8 mouse cellular contexts compared by ENCODE assay signal in the genomic region with DNA sequence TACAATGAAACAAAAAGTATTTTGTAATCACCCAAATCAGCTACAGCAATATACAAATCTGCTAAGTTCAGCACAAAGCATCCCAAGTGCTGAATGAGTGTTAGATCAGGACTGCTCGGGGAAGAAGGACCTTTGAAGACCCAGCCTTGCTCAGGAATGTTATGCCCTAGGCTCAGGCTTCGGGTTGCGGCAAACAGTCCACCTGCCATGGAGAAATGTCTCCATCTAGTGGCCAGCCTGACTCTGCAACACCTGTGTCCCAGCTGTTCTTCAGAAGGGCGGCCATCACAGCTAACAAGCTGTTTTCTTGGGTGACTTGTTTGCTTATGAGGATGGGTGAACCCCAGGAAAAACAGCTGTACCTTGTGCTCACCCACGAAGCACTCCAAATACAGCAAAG.
DNase-seq lines count a peak whose midpoint lies in the region; ATAC-seq and TF ChIP-seq lines count a peak whose summit lies in the region.

No protein-coding gene starts in this region.

- ATAC-seq in embryonic facial prominence, embryonic 15.5 days (ENCODE audit: insufficient number of reproducible peaks, low FRiP score, low TSS enrichment, low read depth), result peak; percentile 76
- 0 out of 2 replicates have a peak, but pooled peaks have one; percentile 39 for ATAC-seq in heart, embryonic 11.5 days (replicated peaks; ENCODE audit: insufficient number of reproducible peaks, low FRiP score, low TSS enrichment)
- ATAC-seq in kidney, embryonic 16.5 days (ENCODE audit: low FRiP score, low TSS enrichment), result peak; percentile 89

- H3K9me3 ChIP-seq in embryonic facial prominence, embryonic 15.5 days (replicated peaks), result no peaks in the 10 kb centered on the region
- H3K9me3 ChIP-seq in heart, embryonic 11.5 days (replicated peaks; ENCODE audit: control insufficient read depth, low read length), result no peaks in the 10 kb centered on the region
- H3K9me3 ChIP-seq in kidney, embryonic 16.5 days (ENCODE audit: low read length), result no peaks in the 10 kb centered on the region

- no peaks in the 10 kb centered on the region for H3K79me2 ChIP-seq in liver, adult 2 months (ENCODE audit: control insufficient read depth, insufficient read depth, low read length)

- peaks cover 15% of the 10 kb centered on the region for H3K4me1 ChIP-seq in embryonic facial prominence, embryonic 15.5 days
- peaks cover 26% of the 10 kb centered on the region for H3K4me1 ChIP-seq in heart, embryonic 11.5 days (ENCODE audit: control insufficient read depth, insufficient read depth, low read length)
- no peaks in the 10 kb centered on the region for H3K4me1 ChIP-seq in kidney, embryonic 16.5 days (ENCODE audit: insufficient read depth, low read length)
- H3K4me1 ChIP-seq in liver, adult 2 months (ENCODE audit: control insufficient read depth, insufficient read depth, low read length), result no peaks in the 10 kb centered on the region

- no peaks in the 10 kb centered on the region for H3K36me3 ChIP-seq in embryonic facial prominence, embryonic 15.5 days
- H3K36me3 ChIP-seq in heart, embryonic 11.5 days (ENCODE audit: control insufficient read depth, insufficient read depth, low read length), result no peaks in the 10 kb centered on the region
- H3K36me3 ChIP-seq in kidney, embryonic 16.5 days (ENCODE audit: insufficient read depth, low read length), result no peaks in the 10 kb centered on the region
- H3K36me3 ChIP-seq in liver, adult 2 months (ENCODE audit: control insufficient read depth, insufficient read depth, low read length), result no peaks in the 10 kb centered on the region
- no peaks in the 10 kb centered on the region for H3K36me3 ChIP-seq in splenic B cell, adult 2 months (ENCODE audit: control insufficient read depth, insufficient read depth, low read length, poor library complexity, severe bottlenecking)

- no peak overlapping the region for H3K4me2 ChIP-seq in embryonic facial prominence, embryonic 15.5 days (replicated peaks)
- H3K4me2 ChIP-seq in heart, embryonic 11.5 days, result no peak overlapping the region
- no peak overlapping the region for H3K4me2 ChIP-seq in kidney, embryonic 16.5 days (replicated peaks; ENCODE audit: low read depth, low read length)

- H3K27me3 ChIP-seq in embryonic facial prominence, embryonic 15.5 days, result no peaks in the 10 kb centered on the region
- H3K27me3 ChIP-seq in heart, embryonic 11.5 days (ENCODE audit: control insufficient read depth, insufficient read depth, low read length), result no peaks in the 10 kb centered on the region
- H3K27me3 ChIP-seq in kidney, embryonic 16.5 days (ENCODE audit: insufficient read depth, low read length), result no peaks in the 10 kb centered on the region
- H3K27me3 ChIP-seq in liver, adult 2 months (ENCODE audit: control insufficient read depth, insufficient read depth, low read length), result no peaks in the 10 kb centered on the region
- no peaks in the 10 kb centered on the region for H3K27me3 ChIP-seq in splenic B cell, adult 2 months (ENCODE audit: control insufficient read depth, insufficient read depth, low read length, poor library complexity, severe bottlenecking)

- no peak overlapping the region for H3K27ac ChIP-seq in embryonic facial prominence, embryonic 15.5 days (replicated peaks)
- H3K27ac ChIP-seq in heart, embryonic 11.5 days (ENCODE audit: low read depth, low read length), result no peak overlapping the region
- H3K27ac ChIP-seq in kidney, embryonic 16.5 days (ENCODE audit: low read length), result no peak overlapping the region
- no peak overlapping the region for H3K27ac ChIP-seq in liver, adult 2 months (replicated peaks; ENCODE audit: insufficient read depth, low read depth, low read length)

- WGBS in embryonic facial prominence, embryonic 15.5 days, result 2% methylated on average over 5 of the region's 5 CpGs
- WGBS in heart, embryonic 11.5 days (ENCODE audit: insufficient replicate concordance), result 4% methylated on average over 5 of the region's 5 CpGs
- WGBS in kidney, embryonic 16.5 days, result 1% methylated on average over 5 of the region's 5 CpGs
- WGBS in liver, adult 2 months, result 2% methylated on average over 5 of the region's 5 CpGs

- TF ChIP-seq CTCF in liver, adult 2 months (IDR thresholded peaks at IDR 0.05; ENCODE audit: low read depth, low read length), result peak; percentile 99

- H3K4me3 ChIP-seq in embryonic facial prominence, embryonic 15.5 days (replicated peaks), result no peak overlapping the region
- H3K4me3 ChIP-seq in heart, embryonic 11.5 days (ENCODE audit: low read depth, low read length), result no peak overlapping the region
- no peak overlapping the region for H3K4me3 ChIP-seq in kidney, embryonic 16.5 days (ENCODE audit: low read length)
- H3K4me3 ChIP-seq in liver, adult 2 months (ENCODE audit: insufficient read depth, low read depth, low read length), result no peak overlapping the region

- no peak overlapping the region for H3K9ac ChIP-seq in embryonic facial prominence, embryonic 15.5 days
- no peak overlapping the region for H3K9ac ChIP-seq in heart, embryonic 11.5 days (ENCODE audit: low read depth, low read length)
- H3K9ac ChIP-seq in kidney, embryonic 16.5 days (replicated peaks; ENCODE audit: low read length), result no peak overlapping the region
- no peak overlapping the region for H3K9ac ChIP-seq in liver, adult 2 months (ENCODE audit: low read depth, low read length)

- TF ChIP-seq POLR2A in liver, adult 2 months (IDR thresholded peaks at IDR 0.05; ENCODE audit: extremely low read depth, insufficient read depth, low read length), result no peak

- peak; percentile 76 for DNase-seq in 416B (ENCODE audit: low read depth)
- peak; percentile 17 to 66 for DNase-seq in adrenal gland, postnatal 4 days (ENCODE audit: low spot score in 2 of 2)
- peak; percentile 57 for DNase-seq in liver, adult 2 months (ENCODE audit: extremely low read depth, low read depth, low spot score)
- DNase-seq in natural killer cell, adult 2 months (ENCODE audit: low spot score in 2 of 2), result peak; percentile 6 to 67
- peak; percentile 88 for DNase-seq in splenic B cell, adult 2 months (ENCODE audit: low read depth, low spot score)

Comparison
In these comparisons a context has a peak if more than half of its experiments do, and no peak if none do; other contexts are left out.
1. DNase-seq: peak in every context shown above with its lines; median percentile 88 in splenic B cell, adult 2 months; 76 in 416B; 57 in liver, adult 2 months; 42 in adrenal gland, postnatal 4 days; 36 in natural killer cell, adult 2 months.
2. ATAC-seq: peak in every context shown above with its lines; median percentile 89 in kidney, embryonic 16.5 days; 76 in embryonic facial prominence, embryonic 15.5 days; 39 in heart, embryonic 11.5 days.